Mouse (Mus musculus) B cell, adult 67 days (primary cell): Measurements from ENCODE around the gene Evi2a. TPM values are rescaled to one million over a fixed set of nuclear protein-coding genes. Genes with fewer than 3 reads are reported as not detected.

Experiments
- total RNA-seq, 2 experiments: library from RNA; stranded (reverse); gene quantifications; 4 replicates each; pipeline ENCODE4 v1.2.4; 2023

Evi2a gene
- 10 to 100 TPM; 55.9 to 82.5 TPM for total RNA-seq

GRCm38 (mm10) chr11:79530333-79530761, at the start of gene Evi2a, which contains the start of gene Evi2:
Evi2a (minus strand) TSS chr11:79530609.
Evi2 (minus strand) TSS chr11:79530589.

GRCm38 (mm10) chr11:79523560-79524309, 6.7 kb downstream of the Evi2a start, which contains the start of gene Evi2b:
Evi2b (minus strand) TSS chr11:79523762.

DNA sequence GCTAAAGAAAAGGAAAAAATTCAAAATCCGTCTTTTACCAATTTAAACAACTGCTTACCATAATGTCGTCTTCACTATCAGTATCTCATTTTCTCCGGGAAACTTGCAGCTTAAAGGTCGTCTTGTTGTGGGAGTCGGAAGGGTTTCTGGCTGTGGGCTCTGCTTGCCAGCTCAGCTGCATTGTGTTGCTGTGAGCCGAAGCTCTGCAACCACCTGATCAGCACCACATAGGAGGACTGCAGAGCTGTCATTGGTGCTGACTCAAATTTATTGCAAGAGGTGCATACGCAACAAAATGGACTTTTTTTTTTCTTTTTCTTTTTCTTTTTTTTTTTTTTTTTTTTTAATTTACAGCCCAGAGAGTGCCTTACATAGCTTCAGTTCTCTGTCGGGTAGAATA, 26.6 kb downstream of the Evi2a start, which contains the start of gene Omg:
Gene Omg (minus strand): TSS at position 240 of the 400 bp plus-strand sequence.

Other genes with a start within 250 kb of the Evi2a start
- gene Gm9964, start 233.7 kb downstream of the Evi2a start, total RNA-seq, result 1 to 10 TPM; 1.9 to 3.1 TPM
- 10 to 100 TPM; 31.6 to 35.8 TPM for gene Nf1, start 190.9 kb downstream of the Evi2a start, total RNA-seq
- 1 to 10 TPM in 1 of 2 experiments, under 1 TPM in 1; 0.50 to 1.1 TPM for gene Omg, start 26.5 kb downstream of the Evi2a start, total RNA-seq
- 100 to 1,000 TPM; 178 to 214 TPM for gene Evi2b, start 6.8 kb downstream of the Evi2a start, total RNA-seq
- gene Evi2, start within 50 bp of the Evi2a start, total RNA-seq, result 10 to 100 TPM in 1 of 2 experiments, 1 to 10 TPM in 1; 9.7 to 13.1 TPM
- gene Rab11fip4, start 60.6 kb upstream of the Evi2a start, total RNA-seq, result 1 to 10 TPM in 1 of 2 experiments, under 1 TPM in 1; 0.70 to 1.2 TPM